Mouse (Mus musculus) gastrocnemius, adult 18-20 months (tissue): ENCODE data around the gene Depdc5. TPM values are rescaled to one million over a fixed set of nuclear protein-coding genes. Genes with fewer than 3 reads are reported as not detected.
"Not testable (repeated sequence)": the region's sequence is repeated elsewhere in the genome, so short reads cannot be mapped to it uniquely, and the experiment has no call there.

ENCODE experiments used
- DNase-seq: peaks from one replicate; pipeline ENCODE4 v3.0.0; 2021; ENCODE audit warnings: low spot score
- long read RNA-seq, 2 experiments: library from polyadenylated mRNA; stranded (forward); transcript quantifications; one replicate each; pipeline ENCODE4 v2.0.0; 2021
- total RNA-seq, 2 experiments: library from RNA; stranded (reverse); gene quantifications; 2 replicates each; pipeline ENCODE4 v1.2.3; 2021

Depdc5 gene
- 10 to 100 TPM; 13.0 to 14.1 TPM for total RNA-seq
- long read RNA-seq, experiment 1, partial matches to known transcripts: 1 of 6 reads
- long read RNA-seq, experiment 1, other reads (novel, unspliced or antisense): 5 of 6 reads
- long read RNA-seq, experiment 2, partial matches to known transcripts: 4 of 8 reads
- long read RNA-seq, experiment 2, other reads (novel, unspliced or antisense): 4 of 8 reads

DNA sequence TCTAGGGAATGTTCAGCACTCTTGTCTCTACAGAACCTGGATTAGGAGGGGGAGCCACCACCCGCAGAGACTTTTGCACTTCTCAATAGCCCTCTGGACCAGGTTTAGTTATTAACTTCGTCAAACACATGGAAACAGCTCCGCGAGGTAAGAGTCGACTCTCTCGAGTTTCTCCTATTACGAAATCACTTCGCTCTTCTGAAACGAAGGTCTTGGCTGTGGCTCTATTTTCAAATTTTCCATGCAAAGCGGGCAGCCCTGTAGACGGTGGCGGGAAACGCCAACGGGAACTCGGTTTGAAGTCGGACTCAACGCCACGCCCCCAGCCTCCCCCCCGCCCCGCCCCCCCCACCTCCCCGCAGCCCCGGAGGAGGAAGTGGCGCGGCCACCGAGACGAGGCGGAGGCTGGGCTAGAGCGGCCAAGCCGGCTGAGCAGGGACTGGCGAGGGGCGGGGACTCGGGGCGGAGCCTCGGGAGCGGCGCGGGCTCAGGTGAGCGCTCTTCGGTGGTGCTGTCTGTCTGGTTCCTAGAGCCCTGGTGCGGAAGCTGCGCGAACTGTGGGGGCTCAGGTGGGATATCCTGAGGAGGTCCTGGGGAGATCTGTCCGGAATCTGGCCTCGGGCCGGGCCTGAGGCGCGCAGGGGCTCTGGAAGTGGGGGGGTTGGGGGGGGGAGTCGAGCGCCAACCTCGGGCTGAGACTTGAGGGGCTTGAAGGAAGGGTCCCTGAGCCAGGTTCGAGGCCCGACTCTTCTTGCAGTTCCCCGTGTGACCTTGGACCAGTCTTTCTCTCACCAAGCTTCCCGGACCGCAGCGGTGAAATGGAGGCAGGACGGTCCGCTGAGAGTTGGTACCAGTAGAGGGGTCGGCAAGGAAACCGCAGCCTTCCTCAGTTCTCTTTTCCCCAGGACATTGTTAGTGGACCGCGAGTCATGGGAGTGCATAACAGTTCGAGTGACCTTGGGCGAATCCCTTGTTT lies at the start of gene Depdc5:
Gene Depdc5, plus strand, starts transcription at position 449 of the 976 bp plus-strand sequence.
- peak; percentile 92 for DNase-seq

GRCm38 (mm10) chr5:32815396-32815795 lies 48.1 kb upstream of the Depdc5 start:
- no peak for DNase-seq

GRCm38 (mm10) chr5:32820471-32820870 lies 43.0 kb upstream of the Depdc5 start:
- no peak for DNase-seq

- no peak for DNase-seq
Measured at GRCm38 (mm10) chr5:32827009-32827408, 36.5 kb upstream of the Depdc5 start, which contains the start of gene Gm20671. Gm20671 (minus strand) TSS chr5:32827109.

GRCm38 (mm10) chr5:32828766-32829165 lies 34.7 kb upstream of the Depdc5 start:
- not testable (repeated sequence) for DNase-seq

DNA sequence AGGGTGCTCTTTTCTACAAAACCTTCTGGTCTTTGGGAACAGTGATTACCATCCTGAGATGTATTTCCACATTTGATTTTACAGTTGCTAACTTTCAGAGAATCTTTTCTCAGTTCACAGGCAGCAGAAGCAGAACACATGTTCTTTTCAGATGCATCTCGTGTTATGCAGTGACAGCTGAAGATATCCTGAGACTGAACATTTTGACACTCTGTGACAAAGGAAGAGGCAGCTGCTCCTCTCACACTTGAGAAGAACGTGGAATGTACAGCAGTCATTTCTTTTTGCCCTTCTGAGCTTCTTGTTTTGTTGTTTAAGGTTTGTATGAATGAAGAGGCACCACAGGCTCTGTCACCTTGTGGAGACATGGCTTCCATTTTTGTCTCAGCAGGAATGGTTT lies 33.4 kb upstream of the Depdc5 start:
- no peak for DNase-seq

DNA sequence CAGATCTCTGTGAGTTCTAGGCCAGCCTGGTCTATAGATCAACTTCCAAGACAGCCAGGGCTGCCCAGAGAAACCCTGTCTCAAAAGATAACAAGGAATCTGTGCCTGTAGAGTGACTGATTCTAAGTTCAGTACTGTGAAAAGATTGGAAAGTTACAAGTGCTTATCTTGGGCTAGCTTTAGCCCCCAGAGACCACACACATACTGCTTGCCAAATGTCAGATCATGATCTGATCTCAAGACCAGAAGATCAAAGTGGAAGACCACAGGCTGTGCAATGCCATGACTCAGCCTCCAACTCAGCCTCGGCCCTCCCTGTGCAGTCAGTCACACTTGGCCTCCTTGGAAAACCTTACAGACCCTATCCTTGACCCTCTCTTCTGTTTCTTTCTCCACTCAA lies 29.0 kb upstream of the Depdc5 start:
- no peak for DNase-seq

- no peak for DNase-seq
Measured at GRCm38 (mm10) chr5:32836976-32837375, 26.5 kb upstream of the Depdc5 start.

- no peak for DNase-seq
Measured at GRCm38 (mm10) chr5:32840029-32840428, 23.5 kb upstream of the Depdc5 start.

GRCm38 (mm10) chr5:32849178-32849577 lies 14.3 kb upstream of the Depdc5 start:
- no peak for DNase-seq

- not testable (repeated sequence) for DNase-seq
Measured at GRCm38 (mm10) chr5:32849580-32849979, 13.9 kb upstream of the Depdc5 start.

DNA sequence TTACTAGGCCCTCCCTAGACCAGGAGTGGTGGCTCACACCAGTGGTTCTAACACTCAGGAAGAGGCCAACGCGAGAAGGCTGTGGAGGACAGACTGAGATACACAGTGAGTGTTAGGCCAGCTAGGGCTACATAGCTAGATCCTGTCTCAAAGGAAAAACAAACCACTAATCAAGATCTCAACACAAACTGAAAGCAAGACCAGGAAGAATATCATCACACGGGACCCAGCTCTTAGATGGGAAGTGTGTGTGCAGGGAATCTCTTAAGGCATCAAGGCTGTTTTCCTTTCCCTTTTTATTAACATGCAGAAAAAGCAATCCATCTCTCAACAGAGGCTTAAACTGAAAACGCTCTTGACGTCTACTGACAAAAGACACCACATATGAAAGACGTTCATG lies 11.5 kb upstream of the Depdc5 start:
- no peak for DNase-seq

GRCm38 (mm10) chr5:32853731-32854507 lies 9.6 kb upstream of the Depdc5 start, which contains the start of gene Prr14l:
Prr14l (minus strand) TSS chr5:32854256.
- peak; percentile 98 for DNase-seq

DNA sequence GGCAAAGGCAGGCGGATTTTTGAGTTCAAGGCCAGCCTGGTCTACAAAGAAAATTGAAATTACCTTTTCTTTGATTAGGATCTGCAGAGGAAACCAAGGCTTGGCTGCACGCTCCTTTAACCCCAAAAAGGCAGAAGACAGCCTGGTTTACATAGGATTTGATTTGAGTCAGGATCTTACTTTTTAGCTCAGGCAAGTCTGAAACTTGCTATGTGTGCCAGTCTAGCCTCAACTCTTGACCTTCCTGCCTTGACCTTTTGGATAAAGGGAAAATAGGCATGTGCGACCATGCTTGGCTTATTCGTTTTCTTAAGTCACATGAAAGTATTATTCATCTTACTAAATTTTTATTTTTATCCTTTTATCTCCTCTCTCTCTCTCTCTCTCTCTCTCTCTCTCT lies 8.7 kb upstream of the Depdc5 start:
- no peak for DNase-seq

DNA sequence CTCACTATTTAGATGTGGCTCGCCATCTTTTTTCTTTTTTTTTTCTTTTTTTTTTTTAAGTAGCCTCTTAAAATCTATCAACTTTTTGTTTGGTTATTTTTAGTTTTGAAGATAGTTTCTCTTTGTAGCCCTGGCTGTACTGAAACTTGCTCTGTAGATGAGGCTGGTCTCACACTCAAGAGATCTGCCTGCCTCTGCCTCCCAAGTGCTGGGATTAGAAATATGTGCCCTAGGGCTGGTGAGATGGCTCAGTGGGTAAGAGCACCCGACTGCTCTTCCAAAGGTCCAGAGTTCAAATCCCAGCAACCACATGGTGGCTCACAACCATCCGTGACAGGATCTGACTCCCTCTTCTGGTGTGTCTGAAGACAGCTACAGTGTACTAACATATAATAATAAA lies 8.2 kb upstream of the Depdc5 start:
- not testable (repeated sequence) for DNase-seq

GRCm38 (mm10) chr5:32857781-32858220 lies 5.7 kb upstream of the Depdc5 start:
- DNase-seq: peak; percentile 60

DNA sequence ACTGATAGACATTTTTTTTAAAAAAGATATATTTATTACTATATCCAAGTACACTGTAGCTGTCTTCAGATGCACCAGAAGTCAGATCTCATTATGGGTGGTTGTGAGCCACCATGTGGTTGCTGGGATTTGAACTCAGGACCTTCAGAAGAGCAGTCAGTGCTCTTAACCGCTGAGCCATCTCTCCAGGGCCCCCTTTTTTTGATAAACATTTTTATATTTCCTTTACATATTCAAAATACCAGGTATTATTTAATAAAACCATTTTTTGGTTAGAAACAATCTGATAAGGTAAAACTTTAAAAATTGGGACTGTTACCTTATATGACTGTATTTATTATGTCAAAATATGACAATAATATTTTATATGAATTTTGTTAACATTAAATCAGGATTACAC lies 2.4 kb upstream of the Depdc5 start:
- DNase-seq: no peak

- no peak for DNase-seq
Measured at GRCm38 (mm10) chr5:32862469-32863132, 900 bp upstream of the Depdc5 start.

GRCm38 (mm10) chr5:32869389-32870024 lies 6.0 kb downstream of the Depdc5 start:
- no peak for DNase-seq

DNA sequence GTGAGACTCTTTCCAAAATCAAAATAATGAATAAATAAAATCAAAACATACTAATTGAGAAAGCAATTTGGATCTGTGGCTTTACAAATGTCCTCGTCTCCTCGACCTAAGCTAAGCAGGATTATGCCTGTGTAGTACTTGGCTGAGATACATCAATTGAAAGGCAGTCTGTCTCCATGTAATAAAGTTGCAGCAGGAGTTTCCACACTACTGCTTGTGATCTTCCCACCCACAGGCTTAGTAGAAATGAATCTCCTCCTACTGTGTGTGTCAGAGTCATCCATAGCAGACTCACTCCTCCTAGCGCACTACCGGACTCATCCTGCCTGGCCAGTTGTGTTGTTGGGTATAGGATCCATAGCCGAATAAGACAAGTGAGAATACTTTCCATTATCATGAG lies 8.8 kb downstream of the Depdc5 start:
- DNase-seq: no peak

GRCm38 (mm10) chr5:32886739-32887138 lies 23.2 kb downstream of the Depdc5 start:
- no peak for DNase-seq
